In genomic region chr13:56529031-56529430, GRCm38 (mm10) we compare ENCODE assay signal across 30 mouse cellular contexts. TPM values are rescaled to one million over a fixed set of nuclear protein-coding genes. Genes with fewer than 3 reads are reported as not detected.
DNase-seq lines count a peak whose midpoint lies in the region; ATAC-seq and TF ChIP-seq lines count a peak whose summit lies in the region.
"Had no signal": no experiment of that assay in that cellular context is flagged by ENCODE, and none has a peak within 500 bp of the region (broad histone marks: within the 10 kb centered on the region; RNA-seq: fewer than 3 reads in every experiment).

No protein-coding gene starts in this region.

- no peak overlapping the region for H3K9ac ChIP-seq in midbrain, embryonic 11.5 days (ENCODE audit: low read length)
- H3K9ac ChIP-seq in midbrain, postnatal 0 days (replicated peaks; ENCODE audit: low read length, poor library complexity, severe bottlenecking): no peak overlapping the region
- H3K9ac ChIP-seq: embryonic facial prominence, embryonic 12.5 days; forebrain, embryonic 13.5 days had no signal

- no peaks in the 10 kb centered on the region for H3K4me1 ChIP-seq in midbrain, embryonic 11.5 days (ENCODE audit: control insufficient read depth, insufficient read depth, low read length)
- no peaks in the 10 kb centered on the region for H3K4me1 ChIP-seq in midbrain, postnatal 0 days (ENCODE audit: insufficient read depth, low read length)
- H3K4me1 ChIP-seq: embryonic facial prominence, embryonic 10.5 days; embryonic facial prominence, embryonic 12.5 days; forebrain, embryonic 13.5 days had no signal

- no peak for TF ChIP-seq CTCF in midbrain, postnatal 0 days (IDR thresholded peaks at IDR 0.05)

- H3K27ac ChIP-seq in midbrain, embryonic 11.5 days (ENCODE audit: low read depth, low read length): no peak overlapping the region
- H3K27ac ChIP-seq in midbrain, postnatal 0 days (ENCODE audit: low read depth, low read length): no peak overlapping the region
- H3K27ac ChIP-seq: embryonic facial prominence, embryonic 10.5 days; embryonic facial prominence, embryonic 12.5 days; forebrain, embryonic 13.5 days had no signal

- H3K4me2 ChIP-seq in midbrain, embryonic 11.5 days: no peak overlapping the region
- H3K4me2 ChIP-seq in midbrain, postnatal 0 days (ENCODE audit: low read depth, low read length, poor library complexity, severe bottlenecking): no peak overlapping the region
- H3K4me2 ChIP-seq: embryonic facial prominence, embryonic 12.5 days; forebrain, embryonic 13.5 days had no signal

- intact Hi-C loops in left cerebral cortex, postnatal 36 days (cut with DNase I): no loop called here

- peak; percentile 8 for DNase-seq in midbrain, embryonic 11.5 days (ENCODE audit: low spot score, missing footprints)
- DNase-seq in midbrain, postnatal 0 days (ENCODE audit: low spot score): no peak
- DNase-seq in ovary, postnatal 10 days (ENCODE audit: low spot score): no peak
- no peak for DNase-seq in left cerebral cortex, postnatal 36 days (ENCODE audit: low spot score in 2 of 2)
- DNase-seq in adipocyte (ENCODE audit: low spot score): no peak
- DNase-seq: adrenal gland, adult 2 months; adrenal gland, postnatal 10 days; adrenal gland, postnatal 25 days; cerebellum, adult 11 months; cerebellum, adult 18-20 months; cerebellum, adult 8-10 months; cerebellum, adult 9-11 months; cerebellum, postnatal 14 days; cerebellum, postnatal 36 days had no signal

- H3K36me3 ChIP-seq in midbrain, embryonic 11.5 days (ENCODE audit: control insufficient read depth, insufficient read depth, low read length): no peaks in the 10 kb centered on the region
- no peaks in the 10 kb centered on the region for H3K36me3 ChIP-seq in midbrain, postnatal 0 days (ENCODE audit: insufficient read depth, low read length)
- H3K36me3 ChIP-seq: embryonic facial prominence, embryonic 10.5 days; embryonic facial prominence, embryonic 12.5 days had no signal

- no peak overlapping the region for H3K4me3 ChIP-seq in midbrain, embryonic 11.5 days (ENCODE audit: low read depth, low read length)
- no peak overlapping the region for H3K4me3 ChIP-seq in midbrain, postnatal 0 days (ENCODE audit: low read depth, low read length)
- H3K4me3 ChIP-seq: embryonic facial prominence, embryonic 10.5 days; embryonic facial prominence, embryonic 12.5 days; forebrain, embryonic 13.5 days had no signal

- no peaks in the 10 kb centered on the region; the same call in 1 of the 2 replicates for H3K9me3 ChIP-seq in midbrain, embryonic 11.5 days (ENCODE audit: control insufficient read depth, low read length)
- H3K9me3 ChIP-seq in midbrain, postnatal 0 days (ENCODE audit: low read length): peaks cover 6% of the 10 kb centered on the region; the same call in 1 of the 2 replicates
- H3K9me3 ChIP-seq: embryonic facial prominence, embryonic 10.5 days; embryonic facial prominence, embryonic 12.5 days had no signal

- 84% methylated on average over 4 of the region's 4 CpGs for WGBS in midbrain, embryonic 11.5 days
- 79% methylated on average over 4 of the region's 4 CpGs for WGBS in midbrain, postnatal 0 days

- ATAC-seq in midbrain, embryonic 11.5 days (ENCODE audit: low FRiP score): no peak
- no peak for ATAC-seq in midbrain, postnatal 0 days (ENCODE audit: low FRiP score)
- peak; percentile 82 for ATAC-seq in common myeloid progenitor, adult 5-6 weeks (replicated peaks; ENCODE audit: low read depth, poor library complexity, severe bottlenecking)
- ATAC-seq in hematopoietic stem cell, adult 5-6 weeks (replicated peaks in 1 of 2; ENCODE audit: insufficient read depth in 1 of 2, low FRiP score in 2 of 2, low TSS enrichment in 1 of 2, low read depth in 1 of 2, poor library complexity in 2 of 2, severe bottlenecking in 2 of 2): peak; percentile 53 to 75
- ATAC-seq in megakaryocyte progenitor cell, adult 5-6 weeks (replicated peaks; ENCODE audit: poor library complexity): peak; percentile 72
- ATAC-seq: activated CD4-positive, CD25-positive, alpha-beta regulatory T cell, adult 4 months; forebrain, embryonic 13.5 days; forebrain, embryonic 16.5 days; Patski had no signal

- H3K27me3 ChIP-seq in midbrain, embryonic 11.5 days (ENCODE audit: control insufficient read depth, insufficient read depth, low read length): no peaks in the 10 kb centered on the region
- H3K27me3 ChIP-seq in midbrain, postnatal 0 days (ENCODE audit: insufficient read depth, low read length): no peaks in the 10 kb centered on the region
- H3K27me3 ChIP-seq: embryonic facial prominence, embryonic 12.5 days; forebrain, embryonic 13.5 days; Patski had no signal

RNA-seq across cellular contexts. Expression of gene Fbxl21, which starts 6.8 kb away (rescaled TPM):
- polyA plus RNA-seq in midbrain, embryonic 11.5 days (2014; fragmentation: Nextera tagmentation; extraction: Ambion mirVana): 1.9 and 3.0 TPM in 2 replicates
- 5.5 and 7.2 TPM in 2 replicates for total RNA-seq in midbrain, postnatal 0 days (2014; rRNA removed)
- 3.4 and 4.3 TPM in 2 replicates for polyA plus RNA-seq in midbrain, postnatal 0 days (2015; fragmentation: Nextera tagmentation; extraction: Ambion mirVana)
- total RNA-seq in common myeloid progenitor, adult 5-6 weeks (2017): not detected in 2 replicates
- 1.0 and 1.7 TPM in 2 replicates for total RNA-seq in hematopoietic stem cell, adult 5-6 weeks (2017)
- 0.67 and 0.95 TPM in 2 replicates for total RNA-seq in megakaryocyte progenitor cell, adult 5-6 weeks (2015)
- not detected in 2 replicates for total RNA-seq in megakaryocyte progenitor cell, adult 5-6 weeks (2017)
- 1 to 10 TPM; 6.6 to 6.8 TPM for total RNA-seq in left cerebral cortex, postnatal 36 days (2021)

RNA-seq across cellular contexts. Expression of gene Lect2, which starts 19.3 kb away (rescaled TPM):
- not detected in 2 replicates for polyA plus RNA-seq in midbrain, embryonic 11.5 days (2014; fragmentation: Nextera tagmentation; extraction: Ambion mirVana)
- total RNA-seq in midbrain, postnatal 0 days (2014; rRNA removed): not detected in 2 replicates
- not detected in 2 replicates for polyA plus RNA-seq in midbrain, postnatal 0 days (2015; fragmentation: Nextera tagmentation; extraction: Ambion mirVana)
- total RNA-seq in common myeloid progenitor, adult 5-6 weeks (2017): not detected in 2 replicates
- not detected in 2 replicates for total RNA-seq in hematopoietic stem cell, adult 5-6 weeks (2017)
- total RNA-seq in megakaryocyte progenitor cell, adult 5-6 weeks (2015): not detected in 2 replicates
- total RNA-seq in megakaryocyte progenitor cell, adult 5-6 weeks (2017): not detected in 2 replicates
- total RNA-seq in left cerebral cortex, postnatal 36 days (2021): not detected
- total RNA-seq: ES-E14 had no signal
- polyA plus RNA-seq: activated CD4-positive, CD25-positive, alpha-beta regulatory T cell, adult 4 months; adrenal gland, adult 2 months; C2C12; cortical plate, adult 2 months; embryonic facial prominence, embryonic 10.5 days; embryonic facial prominence, embryonic 12.5 days; forebrain, embryonic 11.5 days; forebrain, embryonic 13.5 days; forebrain, embryonic 16.5 days; Patski had no signal

RNA-seq across cellular contexts. Expression of gene Il9, which starts 47.0 kb away (rescaled TPM):
- polyA plus RNA-seq in midbrain, embryonic 11.5 days (2014; fragmentation: Nextera tagmentation; extraction: Ambion mirVana): not detected in 2 replicates
- total RNA-seq in midbrain, postnatal 0 days (2014; rRNA removed): not detected in 2 replicates
- not detected in 2 replicates for polyA plus RNA-seq in midbrain, postnatal 0 days (2015; fragmentation: Nextera tagmentation; extraction: Ambion mirVana)
- not detected in 2 replicates for total RNA-seq in common myeloid progenitor, adult 5-6 weeks (2017)
- total RNA-seq in hematopoietic stem cell, adult 5-6 weeks (2017): not detected in 2 replicates
- total RNA-seq in megakaryocyte progenitor cell, adult 5-6 weeks (2015): not detected in 2 replicates
- not detected in 2 replicates for total RNA-seq in megakaryocyte progenitor cell, adult 5-6 weeks (2017)
- not detected for total RNA-seq in left cerebral cortex, postnatal 36 days (2021)
- total RNA-seq: adrenal gland, adult 2 months; adrenal gland, postnatal 10 days; adrenal gland, postnatal 25 days; adrenal gland, postnatal 4 days; ES-E14 had no signal
- polyA plus RNA-seq: activated CD4-positive, CD25-positive, alpha-beta regulatory T cell, adult 4 months; adrenal gland, adult 2 months; brain, embryonic 14.5 days; C2C12; cortical plate, adult 2 months; embryonic facial prominence, embryonic 10.5 days; embryonic facial prominence, embryonic 12.5 days; embryonic facial prominence, embryonic 14.5 days; forebrain, embryonic 11.5 days; forebrain, embryonic 13.5 days; forebrain, embryonic 16.5 days; Patski had no signal

Comparison
In these comparisons a context has a peak if more than half of its experiments do, and no peak if none do; other contexts are left out.
1. ATAC-seq: peak in common myeloid progenitor, adult 5-6 weeks (single experiment), hematopoietic stem cell, adult 5-6 weeks (2 of 2) and megakaryocyte progenitor cell, adult 5-6 weeks (single experiment); none in midbrain, embryonic 11.5 days (single experiment) and midbrain, postnatal 0 days (single experiment).